Mouse (Mus musculus) ZHBTc4 (cell line): ENCODE data around the gene Olfr704.
"Not testable (repeated sequence)": the region's sequence is repeated elsewhere in the genome, so short reads cannot be mapped to it uniquely, and the experiment has no call there.

ENCODE experiments used
- DNase-seq: peaks from one replicate; pipeline ENCODE4 v3.0.0-alpha.2; 2011; ENCODE audit warnings: low read depth, low spot score

Gene Olfr704

GRCm38 (mm10) chr7:106862885-106863284 lies at the start of gene Olfr704:
Gene Olfr704 (plus strand): TSS chr7:106863185.
- no peak for DNase-seq

DNA sequence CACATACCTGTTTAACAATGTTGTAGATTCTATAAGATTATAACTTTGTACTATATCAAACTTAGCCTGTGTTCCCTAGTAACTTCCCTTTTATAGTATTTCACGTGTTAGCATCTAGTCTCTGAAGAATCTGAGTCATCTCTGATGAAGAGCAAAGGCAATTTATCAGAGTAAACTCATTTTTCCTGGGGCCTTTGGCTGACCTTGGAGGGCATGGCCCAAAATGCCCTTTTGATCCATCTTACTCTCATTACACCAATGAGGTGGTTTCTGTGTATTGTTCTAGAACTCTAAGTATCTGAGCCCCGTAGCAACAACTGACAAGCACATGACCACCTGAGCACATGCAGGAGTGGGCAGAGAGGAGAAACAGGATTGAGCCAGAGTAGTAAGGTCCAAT lies 49.2 kb upstream of the Olfr704 start, which contains the start of gene Olfr701:
TSS of gene Olfr701 (plus strand) at position 301 of the 400 bp plus-strand sequence.
- DNase-seq, result no peak

- peak; percentile 28 for DNase-seq
These were observed 47.2 kb upstream of the Olfr704 start for GRCm38 (mm10) chr7:106815775-106816174.

DNA sequence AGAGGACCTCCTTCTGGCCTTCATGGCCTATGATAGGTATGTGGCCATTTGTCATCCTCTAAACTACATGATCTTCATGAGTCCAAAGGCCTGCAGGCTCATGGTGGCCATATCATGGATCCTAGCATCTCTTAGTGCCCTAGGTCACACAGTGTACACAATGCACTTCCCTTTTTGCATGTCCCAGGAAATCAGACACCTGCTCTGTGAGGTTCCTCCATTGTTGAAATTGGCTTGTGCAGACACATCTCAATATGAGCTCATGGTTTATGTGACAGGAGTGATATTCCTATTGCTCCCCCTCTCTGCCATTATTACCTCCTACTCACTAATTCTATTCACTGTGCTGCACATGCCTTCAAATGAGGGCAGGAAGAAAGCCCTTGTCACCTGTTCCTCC lies 44.6 kb upstream of the Olfr704 start:
- DNase-seq, result no peak

- no peak for DNase-seq
These were observed 29.2 kb upstream of the Olfr704 start, which contains the start of gene Olfr702 for GRCm38 (mm10) chr7:106833793-106834192. Gene Olfr702 (minus strand): TSS chr7:106833893.

GRCm38 (mm10) chr7:106843060-106843459 lies 19.9 kb upstream of the Olfr704 start, which contains the start of gene Olfr703:
Gene Olfr703 (plus strand): TSS chr7:106843360.
- no peak for DNase-seq

DNA sequence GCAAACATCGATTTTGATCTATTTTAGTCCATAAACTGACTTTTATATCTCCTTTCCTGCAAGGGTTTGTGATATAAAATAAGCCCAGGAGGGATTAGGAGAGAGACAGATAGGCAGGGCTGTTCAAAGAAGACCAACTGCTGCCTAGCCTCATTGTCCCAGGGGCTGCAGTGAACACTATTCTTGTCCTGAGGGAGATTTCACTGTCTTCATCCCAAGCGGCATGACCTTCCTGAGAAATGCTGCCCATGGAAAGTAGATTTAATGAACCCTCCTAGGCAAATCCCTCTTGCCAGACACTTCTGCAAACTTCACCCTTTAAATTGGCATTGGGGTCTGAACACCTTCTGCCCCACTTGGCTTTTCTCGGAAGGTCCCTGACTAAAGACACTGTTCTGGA lies 13.8 kb downstream of the Olfr704 start, which contains the start of gene Olfr705:
TSS of gene Olfr705 (minus strand) at position 101 of the 400 bp plus-strand sequence.
- no peak for DNase-seq

DNA sequence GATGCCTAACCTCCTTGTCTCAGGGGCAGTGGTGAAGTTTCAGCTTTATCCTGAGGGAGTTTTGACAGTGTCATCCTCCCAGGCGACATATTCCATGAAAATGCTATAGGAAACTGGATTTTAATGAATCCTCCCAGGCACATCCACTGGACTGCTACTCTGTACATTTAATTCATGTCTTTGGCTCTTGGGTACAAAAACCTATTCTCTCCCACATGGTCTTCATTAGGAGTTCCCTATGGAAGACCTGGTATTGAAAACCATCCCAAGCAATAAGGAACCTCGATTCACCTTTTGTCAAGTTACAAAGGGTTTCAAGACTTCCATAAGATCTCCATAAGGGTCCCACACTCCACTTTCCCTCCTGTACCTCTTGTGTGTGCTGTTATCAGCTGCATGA lies 25.1 kb downstream of the Olfr704 start, which contains the start of gene Olfr706:
TSS of gene Olfr706 (minus strand) at position 101 of the 400 bp plus-strand sequence.
- DNase-seq, result no peak

DNA sequence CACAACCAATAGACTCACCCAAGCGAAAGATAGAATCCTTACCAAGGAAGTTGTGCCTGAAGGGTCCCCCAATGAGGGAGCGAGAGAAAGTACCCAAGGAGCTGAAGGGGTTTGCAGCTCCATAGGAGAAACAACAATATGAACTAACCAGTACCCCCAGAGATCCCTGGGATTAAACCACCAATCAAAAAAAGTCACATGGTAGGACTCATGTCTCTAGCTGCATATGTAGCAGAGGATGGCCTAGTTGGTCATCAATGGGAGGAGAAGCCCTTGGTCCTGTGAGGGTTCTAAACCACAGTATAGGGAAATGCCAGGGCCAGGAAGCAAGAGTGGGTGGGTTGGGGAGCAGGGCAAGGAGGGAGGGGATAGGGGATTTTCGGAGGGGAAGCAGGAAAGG lies 38.2 kb downstream of the Olfr704 start, which contains the start of gene Olfr707:
TSS of gene Olfr707 (minus strand) at position 101 of the 400 bp plus-strand sequence.
- not testable (repeated sequence) for DNase-seq

DNA sequence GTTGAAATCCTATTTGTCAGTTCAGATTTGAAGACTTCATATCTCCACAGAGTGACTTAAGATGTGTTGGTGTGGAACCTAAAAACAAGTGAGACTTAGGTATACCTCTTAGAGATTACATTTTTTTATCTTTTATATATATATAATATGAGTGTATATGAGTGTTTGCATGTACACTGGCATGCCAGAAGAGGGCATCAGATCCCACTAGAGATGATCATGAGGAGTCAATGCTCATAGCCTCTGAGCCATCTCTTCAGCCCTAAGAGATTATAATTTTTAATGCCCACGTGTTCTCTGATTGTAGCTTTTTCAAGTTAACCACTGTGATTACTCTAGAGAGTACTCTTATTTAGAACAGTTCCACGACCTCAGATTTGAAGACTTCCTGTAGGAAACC lies 44.7 kb downstream of the Olfr704 start, which contains the start of gene Olfr1532-ps1:
TSS of gene Olfr1532-ps1 (plus strand) at position 326 of the 400 bp plus-strand sequence.
- DNase-seq, result no peak
